Mouse (Mus musculus) stomach, postnatal 0 days (tissue): ENCODE data around the gene Nt5dc3. TPM values are rescaled to one million over a fixed set of nuclear protein-coding genes. Genes with fewer than 3 reads are reported as not detected.

Experiments
- ATAC-seq: fragments of 200-750 bp; cut with Nextera tagmentation; 2 replicates; pipeline ENCODE4 v1.8.0; 2017; ENCODE audit not compliant: low FRiP score, low TSS enrichment
- DNase-seq: peaks from one replicate; pipeline ENCODE4 v3.0.0-alpha.2; 2016; ENCODE audit warnings: low spot score
- H3K27ac ChIP-seq: fragments of 300-500 bp; sonication (generic); replicated peaks from 2 replicates; pipeline ENCODE4 v1.5.1; 2014; ENCODE audit warnings: mild to moderate bottlenecking, control low read depth
- H3K27me3 ChIP-seq: fragments of 300-500 bp; sonication (generic); 2 replicates; pipeline ENCODE4 v1.6.1; 2014; ENCODE audit warnings: low read length; ENCODE audit not compliant: control insufficient read depth, insufficient read depth
- H3K36me3 ChIP-seq: fragments of 300-500 bp; sonication (generic); 2 replicates; pipeline ENCODE4 v1.6.1; 2014; ENCODE audit warnings: low read length, mixed read lengths; ENCODE audit not compliant: control insufficient read depth, insufficient read depth
- H3K4me1 ChIP-seq: fragments of 300-500 bp; sonication (generic); replicated peaks from 2 replicates; pipeline ENCODE4 v1.6.1; 2014; ENCODE audit warnings: antibody characterized with exemption; ENCODE audit not compliant: control insufficient read depth, insufficient read depth
- H3K4me2 ChIP-seq: fragments of 300-500 bp; sonication (generic); replicated peaks from 2 replicates; pipeline ENCODE4 v1.6.1; 2014; ENCODE audit warnings: low read depth, mild to moderate bottlenecking, control low read depth, moderate library complexity
- H3K4me3 ChIP-seq: fragments of 300-500 bp; sonication (generic); 2 replicates; pipeline ENCODE4 v1.5.1; 2014; ENCODE audit warnings: low read depth, low read length, control low read depth
- H3K9ac ChIP-seq: fragments of 300-500 bp; sonication (generic); 2 replicates; pipeline ENCODE4 v1.6.1; 2014; ENCODE audit warnings: mild to moderate bottlenecking, low read length, control low read depth, mixed read lengths
- H3K9me3 ChIP-seq: fragments of 300-500 bp; sonication (generic); 2 replicates; pipeline ENCODE4 v1.6.1; 2016; ENCODE audit warnings: low read length; ENCODE audit not compliant: control insufficient read depth
- CTCF ChIP-seq: IDR thresholded peaks from 2 replicates; pipeline ENCODE4 v1.5.1; 2016; ENCODE audit warnings: antibody characterized with exemption, low read depth, mild to moderate bottlenecking, moderate library complexity
- EP300 ChIP-seq: optimal IDR thresholded peaks from 2 replicates; pipeline ENCODE3; 2016; ENCODE audit warnings: antibody characterized with exemption
- WGBS: fragments of 180-500 bp; shearing (Covaris S2); extraction: QIAGEN DNeasy Blood & Tissue Kit; methylation state at CpG from one replicate; pipeline ENCODE4 v1.1.7; 2014; 5-methylcytosine and 5-hydroxymethylcytosine counted together
- polyA plus RNA-seq: library from polyadenylated mRNA; unstranded; fragments of >200 nt; fragmentation: Nextera tagmentation; extraction: Ambion mirVana; gene quantifications from 2 replicates; pipeline ENCODE4 v1.2.1, GENCODE M21; 2015

Nt5dc3 gene
- polyA plus RNA-seq, 1 experiment from 2014 or later = 1.2 TPM

- no peak for ATAC-seq
- Histone ChIP-seq H3K4me1 (0 out of 2 replicates have a peak, but pooled peaks cover 4% of the 10 kb centered on the region), H3K4me3 (no peak overlapping the region), H3K27ac (0 out of 2 replicates have a peak overlapping the region, but pooled peaks have one; percentile 24), H3K36me3 (no peaks in the 10 kb centered on the region), H3K9ac (no peak overlapping the region), H3K9me3 (no peaks in the 10 kb centered on the region), H3K4me2 (no peak overlapping the region), H3K27me3 (no peaks in the 10 kb centered on the region)
- no peak for DNase-seq
- 89% methylated on average over 9 of the region's 9 CpGs for WGBS
- no peak for TF ChIP-seq CTCF
- TF ChIP-seq EP300 = no peak
Measured at GRCm38 (mm10) chr10:86794794-86795535, 16.2 kb downstream of the Nt5dc3 start.

GRCm38 (mm10) chr10:86796073-86796741, 17.4 kb downstream of the Nt5dc3 start:
- ATAC-seq (no peak), DNase-seq (no peak)
- H3K4me1 ChIP-seq = 0 out of 2 replicates have a peak, but pooled peaks cover 4% of the 10 kb centered on the region
- no peak overlapping the region for H3K4me3 ChIP-seq
- H3K27me3 ChIP-seq = no peaks in the 10 kb centered on the region
- H3K9me3 ChIP-seq = no peaks in the 10 kb centered on the region
- no peak overlapping the region for H3K9ac ChIP-seq
- H3K4me2 ChIP-seq = no peak overlapping the region
- H3K36me3 ChIP-seq = no peaks in the 10 kb centered on the region
- TF ChIP-seq CTCF (no peak), EP300 (no peak)
- H3K27ac ChIP-seq = no peak overlapping the region
- WGBS = 91% methylated on average over 5 of the region's 5 CpGs

- WGBS = 95% methylated on average over 1 of the region's 1 CpGs
- Histone ChIP-seq H3K4me3 (no peak overlapping the region), H3K27ac (no peak overlapping the region), H3K36me3 (0 out of 2 replicates have a peak, but pooled peaks cover 3% of the 10 kb centered on the region), H3K27me3 (no peaks in the 10 kb centered on the region), H3K4me2 (no peak overlapping the region), H3K9ac (no peak overlapping the region), H3K4me1 (no peaks in the 10 kb centered on the region), H3K9me3 (no peaks in the 10 kb centered on the region)
- no peak for ATAC-seq
- TF ChIP-seq EP300 = no peak
- TF ChIP-seq CTCF = no peak
- no peak for DNase-seq
Measured at GRCm38 (mm10) chr10:86807362-86807761, 28.6 kb downstream of the Nt5dc3 start.

GRCm38 (mm10) chr10:86808013-86808758, 29.4 kb downstream of the Nt5dc3 start:
- H3K36me3 ChIP-seq = 0 out of 2 replicates have a peak, but pooled peaks cover 3% of the 10 kb centered on the region
- H3K9ac ChIP-seq = no peak overlapping the region
- H3K4me3 ChIP-seq = no peak overlapping the region
- no peak for TF ChIP-seq CTCF
- H3K4me2 ChIP-seq = no peak overlapping the region
- H3K4me1 ChIP-seq = no peaks in the 10 kb centered on the region
- H3K27ac ChIP-seq = no peak overlapping the region
- DNase-seq = no peak
- H3K27me3 ChIP-seq = no peaks in the 10 kb centered on the region
- ATAC-seq = 0 out of 2 replicates have a peak, but pooled peaks have one; percentile 24
- WGBS = 81% methylated on average over 15 of the region's 15 CpGs
- H3K9me3 ChIP-seq = no peaks in the 10 kb centered on the region

GRCm38 (mm10) chr10:86810000-86810399, 31.2 kb downstream of the Nt5dc3 start:
- H3K9me3 ChIP-seq = no peaks in the 10 kb centered on the region
- no peaks in the 10 kb centered on the region for H3K27me3 ChIP-seq
- no peak overlapping the region for H3K27ac ChIP-seq
- DNase-seq = no peak
- no peak overlapping the region for H3K9ac ChIP-seq
- WGBS = 70% methylated on average over 9 of the region's 9 CpGs
- no peak for ATAC-seq
- H3K4me2 ChIP-seq = no peak overlapping the region
- H3K36me3 ChIP-seq = 0 out of 2 replicates have a peak, but pooled peaks cover 3% of the 10 kb centered on the region
- TF ChIP-seq EP300 = no peak
- no peak for TF ChIP-seq CTCF
- H3K4me3 ChIP-seq = no peak overlapping the region
- H3K4me1 ChIP-seq = no peaks in the 10 kb centered on the region
